Comparison of ENCODE assay signal across 15 mouse cellular contexts in the genomic region with DNA sequence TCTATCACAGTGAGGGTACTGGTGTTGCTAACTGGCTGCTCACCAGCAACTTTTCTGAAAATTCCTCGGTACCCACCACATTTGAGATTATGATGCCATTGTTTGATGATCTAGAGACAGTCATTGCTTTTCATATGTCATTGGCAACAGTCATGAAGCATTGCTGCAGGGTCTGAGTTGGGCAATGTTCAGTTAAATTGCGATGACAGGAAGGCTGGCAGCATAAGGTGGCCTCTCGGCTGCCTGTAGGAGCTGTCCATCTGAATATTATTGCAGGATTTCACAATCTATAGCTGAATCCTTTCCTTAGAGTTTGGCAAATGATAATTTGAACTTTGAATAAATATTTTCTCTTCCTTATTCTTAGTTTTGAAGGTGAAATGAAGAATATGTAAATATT. TPM values are rescaled to one million over a fixed set of nuclear protein-coding genes. Genes with fewer than 3 reads are reported as not detected.
"Had no signal": no experiment of that assay in that cellular context is flagged by ENCODE, and none has a peak within 500 bp of the region (broad histone marks: within the 10 kb centered on the region; RNA-seq: fewer than 3 reads in every experiment).

No protein-coding gene starts in this region.

- DNase-seq: lung, adult 18-20 months; lung, embryonic 14.5 days; lung, postnatal 10 days; lung, postnatal 4 days; retina, postnatal 1 day; right cerebral cortex, adult 18-20 months; right cerebral cortex, postnatal 25 days; right cerebral cortex, postnatal 4 days; spleen, adult 18-20 months; thymus, adult 18-20 months; thymus, postnatal 14 days; thymus, postnatal 36 days had no signal

- ATAC-seq: midbrain, embryonic 13.5 days; midbrain, embryonic 15.5 days had no signal

RNA-seq across cellular contexts. Expression of gene Lekr1, which starts 48.3 kb away (rescaled TPM):
- total RNA-seq: monocyte, adult 5-6 weeks had no signal
